Mouse (Mus musculus): ENCODE data around the gene Simc1. TPM values are rescaled to one million over a fixed set of nuclear protein-coding genes. Genes with fewer than 3 reads are reported as not detected.

Gene Simc1
- polyA plus RNA-seq, 1 experiment from 2014 or later: 20.2 TPM

GRCm38 (mm10) chr13:54556176-54556575 lies 52.6 kb downstream of the Simc1 start:
- no peak for ATAC-seq (ENCODE audit: insufficient number of reproducible peaks, insufficient read depth, low FRiP score, low TSS enrichment)
- H3K27ac ChIP-seq: no peak overlapping the region
- peaks cover 88% of the 10 kb centered on the region for H3K36me3 ChIP-seq
- no peaks in the 10 kb centered on the region for H3K9me3 ChIP-seq
- 94% methylated on average over 9 of the region's 9 CpGs for WGBS
- H3K9ac ChIP-seq: no peak overlapping the region
- H3K4me3 ChIP-seq: no peak overlapping the region
- no peak overlapping the region for H3K4me2 ChIP-seq (replicated peaks)
- no peaks in the 10 kb centered on the region for H3K27me3 ChIP-seq
- no peaks in the 10 kb centered on the region for H3K4me1 ChIP-seq

- Histone ChIP-seq H3K27ac (no peak overlapping the region), H3K36me3 (peaks cover 88% of the 10 kb centered on the region), H3K4me3 (no peak overlapping the region), H3K4me1 (no peaks in the 10 kb centered on the region), H3K9me3 (no peaks in the 10 kb centered on the region), H3K27me3 (no peaks in the 10 kb centered on the region), H3K4me2 (replicated peaks) (no peak overlapping the region), H3K9ac (no peak overlapping the region)
- WGBS: 86% methylated on average over 3 of the region's 3 CpGs
- no peak for ATAC-seq (ENCODE audit: insufficient number of reproducible peaks, insufficient read depth, low FRiP score, low TSS enrichment)
Observed at GRCm38 (mm10) chr13:54556796-54557195, 53.2 kb downstream of the Simc1 start.

DNA sequence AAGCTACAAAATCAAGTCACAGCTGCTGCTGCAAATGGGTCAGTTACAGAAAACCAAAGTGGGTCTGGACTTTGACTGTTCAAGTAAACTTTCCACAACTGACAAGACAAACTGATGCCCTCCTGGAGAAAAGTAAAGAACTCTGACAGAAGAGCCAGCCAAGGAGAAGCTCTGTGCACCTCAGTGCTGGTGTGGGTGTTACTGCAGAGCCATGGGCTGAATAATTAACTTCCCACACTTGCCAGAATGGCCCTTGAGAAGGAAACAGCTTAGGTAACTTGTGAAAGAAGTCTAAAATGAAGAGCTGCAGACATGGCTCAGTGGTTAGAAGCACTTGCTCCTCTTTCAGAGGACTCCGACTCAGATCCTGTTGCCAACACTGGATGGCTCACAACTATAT lies 54.1 kb downstream of the Simc1 start:
- H3K9ac ChIP-seq: no peak overlapping the region
- no peak overlapping the region for H3K4me2 ChIP-seq (replicated peaks)
- ATAC-seq (ENCODE audit: insufficient number of reproducible peaks, insufficient read depth, low FRiP score, low TSS enrichment): no peak
- H3K27ac ChIP-seq: no peak overlapping the region
- 94% methylated on average over 1 of the region's 1 CpGs for WGBS
- no peaks in the 10 kb centered on the region for H3K9me3 ChIP-seq
- H3K27me3 ChIP-seq: no peaks in the 10 kb centered on the region
- no peak overlapping the region for H3K4me3 ChIP-seq
- H3K36me3 ChIP-seq: peaks cover 88% of the 10 kb centered on the region
- no peaks in the 10 kb centered on the region for H3K4me1 ChIP-seq

DNA sequence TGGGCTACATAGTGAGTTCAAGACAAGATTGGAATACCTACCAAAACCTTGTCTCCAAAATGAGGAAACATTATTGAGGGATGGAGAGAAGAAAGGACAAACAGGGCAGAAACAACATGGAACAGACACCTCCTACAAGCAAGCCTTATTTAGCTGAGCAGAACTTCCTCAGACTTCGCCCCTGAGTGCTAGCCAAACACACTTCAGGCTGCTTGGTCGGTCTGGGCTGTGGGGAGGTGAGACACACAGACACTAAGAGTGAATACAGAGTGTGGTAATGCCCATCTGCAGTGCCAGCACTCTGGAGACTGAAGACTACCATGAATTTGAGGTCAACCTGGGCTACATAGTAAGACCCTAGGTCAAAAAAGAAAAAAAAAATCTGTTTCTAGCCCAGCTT lies 56.1 kb downstream of the Simc1 start:
- Histone ChIP-seq H3K27me3 (no peaks in the 10 kb centered on the region), H3K4me3 (no peak overlapping the region), H3K36me3 (peaks cover 77% of the 10 kb centered on the region), H3K27ac (no peak overlapping the region), H3K9me3 (no peaks in the 10 kb centered on the region), H3K4me1 (peaks cover 7% of the 10 kb centered on the region; the same call in 1 of the 2 replicates), H3K9ac (no peak overlapping the region), H3K4me2 (replicated peaks) (no peak overlapping the region)
- no peak for ATAC-seq (ENCODE audit: insufficient number of reproducible peaks, insufficient read depth, low FRiP score, low TSS enrichment)
- 93% methylated on average over 2 of the region's 2 CpGs for WGBS

GRCm38 (mm10) chr13:54560608-54561007 lies 57.0 kb downstream of the Simc1 start:
- Histone ChIP-seq H3K4me3 (no peak overlapping the region), H3K4me1 (peaks cover 7% of the 10 kb centered on the region; the same call in 1 of the 2 replicates), H3K9ac (no peak overlapping the region), H3K27ac (no peak overlapping the region), H3K27me3 (no peaks in the 10 kb centered on the region), H3K9me3 (no peaks in the 10 kb centered on the region), H3K4me2 (replicated peaks) (no peak overlapping the region), H3K36me3 (peaks cover 75% of the 10 kb centered on the region)
- WGBS: 92% methylated on average over 7 of the region's 7 CpGs
- ATAC-seq (ENCODE audit: insufficient number of reproducible peaks, insufficient read depth, low FRiP score, low TSS enrichment): no peak

DNA sequence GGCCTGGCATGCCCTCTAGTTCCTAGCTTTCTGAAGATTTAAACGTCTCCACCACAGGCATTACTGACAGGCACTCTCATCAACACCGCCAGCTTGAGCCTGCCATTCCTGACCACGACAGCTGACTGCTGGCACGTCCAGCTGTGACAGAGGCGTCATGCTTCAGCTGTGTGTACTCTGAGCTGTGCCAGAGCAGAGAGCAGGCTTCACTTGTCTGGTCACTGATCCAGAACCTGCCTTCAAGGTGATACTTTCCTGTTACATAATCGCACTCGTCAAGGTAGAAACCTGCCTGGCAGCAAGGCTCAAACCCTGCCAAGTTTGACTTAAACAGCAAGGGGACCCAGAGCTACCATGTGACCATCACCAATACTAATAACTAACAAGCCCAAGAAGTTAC lies 59.0 kb downstream of the Simc1 start:
- no peak overlapping the region for H3K4me3 ChIP-seq
- no peak for ATAC-seq (ENCODE audit: insufficient number of reproducible peaks, insufficient read depth, low FRiP score, low TSS enrichment)
- peaks cover 56% of the 10 kb centered on the region for H3K36me3 ChIP-seq
- 84% methylated on average over 7 of the region's 7 CpGs for WGBS
- H3K9ac ChIP-seq: no peak overlapping the region
- H3K9me3 ChIP-seq: no peaks in the 10 kb centered on the region
- H3K27ac ChIP-seq: no peak overlapping the region
- no peak overlapping the region for H3K4me2 ChIP-seq (replicated peaks)
- no peaks in the 10 kb centered on the region for H3K27me3 ChIP-seq
- peaks cover 7% of the 10 kb centered on the region; the same call in 1 of the 2 replicates for H3K4me1 ChIP-seq

- Histone ChIP-seq H3K9ac (peak overlapping the region; percentile 94), H3K4me1 (peaks cover 7% of the 10 kb centered on the region; the same call in 1 of the 2 replicates), H3K27me3 (no peaks in the 10 kb centered on the region), H3K4me3 (peak overlapping the region; percentile 99), H3K9me3 (no peaks in the 10 kb centered on the region), H3K4me2 (replicated peaks) (peak overlapping the region; percentile 92), H3K27ac (peak overlapping the region; percentile 76), H3K36me3 (peaks cover 37% of the 10 kb centered on the region)
- WGBS: 12% methylated on average over 45 of the region's 45 CpGs
- ATAC-seq (ENCODE audit: insufficient number of reproducible peaks, insufficient read depth, low FRiP score, low TSS enrichment): peak; percentile 65
Observed at GRCm38 (mm10) chr13:54564232-54565200, 60.9 kb downstream of the Simc1 start.

- Histone ChIP-seq H3K9me3 (no peaks in the 10 kb centered on the region), H3K27ac (peak within 1 kb of the TSS; percentile 76), H3K9ac (peak within 1 kb of the TSS; percentile 94), H3K4me3 (peak within 1 kb of the TSS; percentile 99), H3K36me3 (peaks cover 30% of the 10 kb centered on the region), H3K4me2 (replicated peaks) (peak within 1 kb of the TSS; percentile 92), H3K4me1 (peaks cover 7% of the 10 kb centered on the region; the same call in 1 of the 2 replicates), H3K27me3 (no peaks in the 10 kb centered on the region)
- peak; percentile 95 for ATAC-seq (ENCODE audit: insufficient number of reproducible peaks, insufficient read depth, low FRiP score, low TSS enrichment)
- under 1% methylated on average over 27 of the region's 27 CpGs for WGBS
Observed at GRCm38 (mm10) chr13:54565201-54565581, 61.6 kb downstream of the Simc1 start, which contains the start of gene 4833439L19Rik. Gene 4833439L19Rik (minus strand): TSS chr13:54565435.

GRCm38 (mm10) chr13:54565594-54566345 lies 62.2 kb downstream of the Simc1 start:
- peak overlapping the region; percentile 99 for H3K4me3 ChIP-seq
- H3K36me3 ChIP-seq: peaks cover 24% of the 10 kb centered on the region
- H3K4me1 ChIP-seq: peaks cover 7% of the 10 kb centered on the region; the same call in 1 of the 2 replicates
- ATAC-seq (ENCODE audit: insufficient number of reproducible peaks, insufficient read depth, low FRiP score, low TSS enrichment): no peak
- H3K9ac ChIP-seq: no peak overlapping the region
- no peaks in the 10 kb centered on the region for H3K9me3 ChIP-seq
- H3K27ac ChIP-seq: no peak overlapping the region
- peak overlapping the region; percentile 92 for H3K4me2 ChIP-seq (replicated peaks)
- 38% methylated on average over 8 of the region's 8 CpGs for WGBS
- no peaks in the 10 kb centered on the region for H3K27me3 ChIP-seq

DNA sequence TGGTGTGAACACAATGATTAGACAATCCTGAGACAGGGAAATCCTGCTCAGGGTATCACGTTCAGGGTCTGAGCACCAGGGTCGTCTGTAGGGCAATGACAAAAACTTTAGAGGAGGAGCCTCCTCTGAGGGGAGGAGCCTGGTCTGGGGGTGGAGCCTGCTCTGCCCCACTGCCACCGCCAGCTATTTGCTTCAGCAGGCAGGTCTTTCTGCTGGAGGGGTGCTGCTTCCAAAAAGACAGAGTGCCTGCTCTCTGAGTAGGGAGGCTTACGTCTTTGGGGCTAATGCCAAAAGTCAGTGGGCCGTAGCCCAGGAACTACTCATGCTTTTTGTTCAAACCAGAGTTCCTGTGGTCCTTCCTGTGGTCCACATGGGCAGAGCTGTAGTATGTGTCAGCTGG lies 64.8 kb downstream of the Simc1 start:
- 43% methylated on average over 5 of the region's 5 CpGs for whole genome bisulfite sequencing
- no peak for ATAC-seq (ENCODE audit: insufficient number of reproducible peaks, insufficient read depth, low FRiP score, low TSS enrichment)
- no peaks in the 10 kb centered on the region for H3K9me3 ChIP-seq
- H3K9ac ChIP-seq: no peak overlapping the region
- H3K4me2 ChIP-seq (replicated peaks): no peak overlapping the region
- H3K27me3 ChIP-seq: no peaks in the 10 kb centered on the region
- H3K36me3 ChIP-seq: no peaks in the 10 kb centered on the region
- no peak overlapping the region for H3K27ac ChIP-seq
- H3K4me3 ChIP-seq: no peak overlapping the region
- H3K4me1 ChIP-seq: peaks cover 7% of the 10 kb centered on the region; the same call in 1 of the 2 replicates

GRCm38 (mm10) chr13:54569282-54569681 lies 65.7 kb downstream of the Simc1 start:
- no peak for ATAC-seq (ENCODE audit: insufficient number of reproducible peaks, insufficient read depth, low FRiP score, low TSS enrichment)
- H3K27ac ChIP-seq: no peak overlapping the region
- no peak overlapping the region for H3K4me2 ChIP-seq (replicated peaks)
- H3K9ac ChIP-seq: no peak overlapping the region
- WGBS: 50% methylated on average over 1 of the region's 1 CpGs
- no peaks in the 10 kb centered on the region for H3K36me3 ChIP-seq
- H3K9me3 ChIP-seq: no peaks in the 10 kb centered on the region
- no peaks in the 10 kb centered on the region for H3K27me3 ChIP-seq
- peaks cover 2% of the 10 kb centered on the region; the same call in 1 of the 2 replicates for H3K4me1 ChIP-seq
- no peak overlapping the region for H3K4me3 ChIP-seq

All from embryonic facial prominence, embryonic 12.5 days (tissue).